Mouse (Mus musculus) heart, embryonic 16.5 days (tissue): ENCODE measurements around the gene Ankrd55. TPM values are rescaled to one million over a fixed set of nuclear protein-coding genes. Genes with fewer than 3 reads are reported as not detected.

ENCODE experiments used
- ATAC-seq: fragments of 200-750 bp; cut with Nextera tagmentation; replicated peaks from 2 replicates; pipeline ENCODE4 v1.8.0; 2017; ENCODE audit warnings: moderate number of reproducible peaks; ENCODE audit not compliant: insufficient read depth, low FRiP score; ENCODE audit errors: extremely low read depth
- H3K27ac ChIP-seq: fragments of 300-500 bp; sonication (generic); 2 replicates; pipeline ENCODE4 v1.5.1; 2014; ENCODE audit warnings: mild to moderate bottlenecking, low read length, control low read depth, moderate library complexity
- H3K27me3 ChIP-seq: fragments of 300-500 bp; sonication (generic); 2 replicates; pipeline ENCODE4 v1.6.1; 2014; ENCODE audit warnings: low read length, mixed read lengths; ENCODE audit not compliant: control insufficient read depth, insufficient read depth
- H3K36me3 ChIP-seq: fragments of 300-500 bp; sonication (generic); 2 replicates; pipeline ENCODE4 v1.6.1; 2014; ENCODE audit not compliant: control insufficient read depth, insufficient read depth
- H3K4me1 ChIP-seq: fragments of 300-500 bp; sonication (generic); 2 replicates; pipeline ENCODE4 v1.6.1; 2014; ENCODE audit warnings: low read length, mixed read lengths; ENCODE audit not compliant: control insufficient read depth, insufficient read depth
- H3K4me2 ChIP-seq: fragments of 300-500 bp; sonication (generic); 2 replicates; pipeline ENCODE4 v1.6.1; 2014; ENCODE audit warnings: low read depth, mild to moderate bottlenecking, control low read depth, low read length
- H3K4me3 ChIP-seq: fragments of 300-500 bp; sonication (generic); 2 replicates; pipeline ENCODE4 v1.5.1; 2014; ENCODE audit warnings: mild to moderate bottlenecking, control low read depth, low read length
- H3K9ac ChIP-seq: fragments of 300-500 bp; sonication (generic); 2 replicates; pipeline ENCODE4 v1.6.1; 2014; ENCODE audit warnings: low read length, control low read depth
- H3K9me3 ChIP-seq: fragments of 300-500 bp; sonication (generic); replicated peaks from 2 replicates; pipeline ENCODE4 v1.6.1; 2016; ENCODE audit warnings: low read length; ENCODE audit not compliant: control insufficient read depth
- WGBS: fragments of 180-500 bp; shearing (Covaris S2); extraction: QIAGEN DNeasy Blood & Tissue Kit; methylation state at CpG from one replicate; pipeline ENCODE4 v1.1.7; 2014; 5-methylcytosine and 5-hydroxymethylcytosine counted together
- polyA plus RNA-seq: library from polyadenylated mRNA; unstranded; fragments of >200 nt; fragmentation: Nextera tagmentation; extraction: Ambion mirVana; gene quantifications from 2 replicates; pipeline ENCODE4 v1.2.1, GENCODE M21; 2015

The Ankrd55 gene
- polyA plus RNA-seq = 0.15 and 0.32 TPM in 2 replicates

GRCm38 (mm10) chr13:112288225-112289178 is at the start of gene Ankrd55:
Gene Ankrd55 (plus strand): TSS chr13:112288451.
- WGBS = 14% methylated on average over 22 of the region's 22 CpGs
- Histone ChIP-seq H3K36me3 (no peaks in the 10 kb centered on the region), H3K4me1 (peaks cover 18% of the 10 kb centered on the region), H3K27me3 (no peaks in the 10 kb centered on the region), H3K4me3 (peak within 1 kb of the TSS; percentile 37), H3K27ac (peak within 1 kb of the TSS; percentile 39; the same call in 1 of the 2 replicates), H3K4me2 (peak within 1 kb of the TSS; percentile 79), H3K9ac (peak within 1 kb of the TSS; percentile 50), H3K9me3 (peaks cover 6% of the 10 kb centered on the region; the same call in 1 of the 2 replicates)
- ATAC-seq = peak; percentile 87

- Histone ChIP-seq H3K4me1 (no peaks in the 10 kb centered on the region), H3K27me3 (no peaks in the 10 kb centered on the region), H3K9me3 (0 out of 2 replicates have a peak, but pooled peaks cover 4% of the 10 kb centered on the region), H3K36me3 (no peaks in the 10 kb centered on the region), H3K4me3 (no peak overlapping the region), H3K4me2 (no peak overlapping the region), H3K27ac (no peak overlapping the region), H3K9ac (no peak overlapping the region)
- ATAC-seq = no peak
- WGBS = 88% methylated on average over 2 of the region's 2 CpGs
Measured at GRCm38 (mm10) chr13:112239239-112239638, 49.0 kb upstream of the Ankrd55 start.

GRCm38 (mm10) chr13:112241431-112241830 is 46.8 kb upstream of the Ankrd55 start:
- Histone ChIP-seq H3K36me3 (no peaks in the 10 kb centered on the region), H3K27ac (no peak overlapping the region), H3K4me3 (no peak overlapping the region), H3K27me3 (no peaks in the 10 kb centered on the region), H3K4me1 (no peaks in the 10 kb centered on the region), H3K4me2 (no peak overlapping the region), H3K9ac (no peak overlapping the region), H3K9me3 (peaks cover 5% of the 10 kb centered on the region)
- ATAC-seq = no peak
- 55% methylated on average over 8 of the region's 8 CpGs for WGBS

- WGBS = 57% methylated on average over 5 of the region's 5 CpGs
- no peak overlapping the region for H3K4me3 ChIP-seq
- H3K9me3 ChIP-seq = peaks cover 15% of the 10 kb centered on the region
- no peak overlapping the region for H3K4me2 ChIP-seq
- H3K36me3 ChIP-seq = no peaks in the 10 kb centered on the region
- H3K27me3 ChIP-seq = no peaks in the 10 kb centered on the region
- H3K4me1 ChIP-seq = no peaks in the 10 kb centered on the region
- no peak overlapping the region for H3K9ac ChIP-seq
- no peak for ATAC-seq
- no peak overlapping the region for H3K27ac ChIP-seq
Measured at GRCm38 (mm10) chr13:112245131-112245530, 43.1 kb upstream of the Ankrd55 start.

GRCm38 (mm10) chr13:112251433-112251832 is 36.8 kb upstream of the Ankrd55 start:
- no peak for ATAC-seq

GRCm38 (mm10) chr13:112252012-112252411 is 36.2 kb upstream of the Ankrd55 start:
- Histone ChIP-seq H3K36me3 (no peaks in the 10 kb centered on the region), H3K9ac (no peak overlapping the region), H3K4me3 (no peak overlapping the region), H3K27me3 (no peaks in the 10 kb centered on the region), H3K27ac (no peak overlapping the region), H3K9me3 (peaks cover 10% of the 10 kb centered on the region), H3K4me2 (no peak overlapping the region), H3K4me1 (peaks cover 18% of the 10 kb centered on the region)
- no peak for ATAC-seq
- 69% methylated on average over 3 of the region's 3 CpGs for WGBS

More at GRCm38 (mm10) chr13:112251433-112251832, 36.8 kb upstream of the Ankrd55 start:
- Histone ChIP-seq H3K4me2 (no peak overlapping the region), H3K27me3 (no peaks in the 10 kb centered on the region), H3K36me3 (no peaks in the 10 kb centered on the region), H3K9ac (no peak overlapping the region), H3K9me3 (peaks cover 10% of the 10 kb centered on the region), H3K4me1 (peaks cover 18% of the 10 kb centered on the region), H3K4me3 (no peak overlapping the region), H3K27ac (no peak overlapping the region)
- 49% methylated on average over 2 of the region's 2 CpGs for WGBS

- H3K36me3 ChIP-seq = no peaks in the 10 kb centered on the region
- H3K27me3 ChIP-seq = no peaks in the 10 kb centered on the region
- peak; percentile 85 for ATAC-seq
- H3K9me3 ChIP-seq = peaks cover 10% of the 10 kb centered on the region
- no peak overlapping the region for H3K9ac ChIP-seq
- H3K4me2 ChIP-seq = peak overlapping the region; percentile 41
- peaks cover 18% of the 10 kb centered on the region for H3K4me1 ChIP-seq
- H3K27ac ChIP-seq = peak overlapping the region; percentile 65
- no peak overlapping the region for H3K4me3 ChIP-seq
- 25% methylated on average over 13 of the region's 13 CpGs for WGBS
Measured at GRCm38 (mm10) chr13:112252991-112253620, 35.1 kb upstream of the Ankrd55 start.

GRCm38 (mm10) chr13:112254116-112254515 is 34.1 kb upstream of the Ankrd55 start:
- no peak overlapping the region for H3K4me3 ChIP-seq
- H3K27ac ChIP-seq = no peak overlapping the region
- no peaks in the 10 kb centered on the region for H3K27me3 ChIP-seq
- H3K9ac ChIP-seq = no peak overlapping the region
- no peak for ATAC-seq
- H3K9me3 ChIP-seq = peaks cover 4% of the 10 kb centered on the region
- H3K4me1 ChIP-seq = peaks cover 18% of the 10 kb centered on the region
- no peaks in the 10 kb centered on the region for H3K36me3 ChIP-seq
- 79% methylated on average over 8 of the region's 8 CpGs for WGBS
- H3K4me2 ChIP-seq = no peak overlapping the region

GRCm38 (mm10) chr13:112255862-112256261 is 32.4 kb upstream of the Ankrd55 start:
- Histone ChIP-seq H3K4me1 (peaks cover 18% of the 10 kb centered on the region), H3K9me3 (no peaks in the 10 kb centered on the region), H3K4me2 (no peak overlapping the region), H3K27me3 (no peaks in the 10 kb centered on the region), H3K36me3 (no peaks in the 10 kb centered on the region), H3K27ac (no peak overlapping the region), H3K9ac (no peak overlapping the region), H3K4me3 (no peak overlapping the region)
- no peak for ATAC-seq
- WGBS = 83% methylated on average over 5 of the region's 5 CpGs
